9 mouse cellular contexts compared by ENCODE assay signal in genomic region chr1:80606131-80606754, GRCm38 (mm10).
DNase-seq lines count a peak whose midpoint lies in the region.
"Had no signal": no experiment of that assay in that cellular context is flagged by ENCODE, and none has a peak within 500 bp of the region (broad histone marks: within the 10 kb centered on the region; RNA-seq: fewer than 3 reads in every experiment).

No protein-coding gene starts in this region.

- DNase-seq in gastrocnemius, postnatal 25 days = peak; percentile 8
- no peak for DNase-seq in gastrocnemius, postnatal 14 days
- peak; percentile 5 for DNase-seq in urinary bladder, postnatal 25 days (ENCODE audit: low spot score)
- no peak for DNase-seq in urinary bladder, postnatal 10 days (ENCODE audit: low spot score)
- DNase-seq in left cerebral cortex, postnatal 25 days (ENCODE audit: low spot score in 2 of 2) = peak; percentile 18 to 76
- no peak for DNase-seq in thymus, postnatal 0 days (ENCODE audit: low spot score)
- no peak for DNase-seq in cerebellum, adult 9-10 months
- no peak for DNase-seq in natural killer cell, adult 2 months (ENCODE audit: low spot score in 2 of 2)
- DNase-seq: kidney, adult 9 months had no signal

- intact Hi-C loops in gastrocnemius, postnatal 14 days (cut with DNase I; ENCODE audit: low total_unique reads) = no loop called here
- intact Hi-C loops in left cerebral cortex, postnatal 25 days (cut with DNase I) = loop anchor here (5.0 kb wide), 1 partner anchor 116 kb away; no protein-coding TSS in a partner anchor

Comparison
In these comparisons a context has a peak if more than half of its experiments do, and no peak if none do; other contexts are left out.
1. DNase-seq: peak in gastrocnemius, postnatal 25 days (single experiment), urinary bladder, postnatal 25 days (single experiment) and left cerebral cortex, postnatal 25 days (2 of 2); none in gastrocnemius, postnatal 14 days (single experiment), urinary bladder, postnatal 10 days (single experiment), thymus, postnatal 0 days (single experiment), cerebellum, adult 9-10 months (single experiment) and natural killer cell, adult 2 months (0 of 2).